Mouse (Mus musculus) heart, adult 2 months (tissue): Measurements from ENCODE around the gene Rab36.

Source experiments
- CTCF ChIP-seq: fragments of 200-600 bp; IDR thresholded peaks from 2 replicates; pipeline ENCODE4 v1.8.1; 2022; ENCODE audit warnings: antibody characterized with exemption, mild to moderate bottlenecking, moderate library complexity
- EP300 ChIP-seq: fragments of 200-500 bp; IDR thresholded peaks from 2 replicates; pipeline ENCODE4 v1.6.1; 2011; ENCODE audit warnings: low read depth, low read length, control low read depth; ENCODE audit not compliant: insufficient read depth
- POLR2A ChIP-seq: fragments of 200-500 bp; IDR thresholded peaks from 2 replicates; pipeline ENCODE4 v1.6.1; 2011; ENCODE audit warnings: mild to moderate bottlenecking, low read depth, low read length, control low read depth; ENCODE audit not compliant: insufficient read depth

DNA sequence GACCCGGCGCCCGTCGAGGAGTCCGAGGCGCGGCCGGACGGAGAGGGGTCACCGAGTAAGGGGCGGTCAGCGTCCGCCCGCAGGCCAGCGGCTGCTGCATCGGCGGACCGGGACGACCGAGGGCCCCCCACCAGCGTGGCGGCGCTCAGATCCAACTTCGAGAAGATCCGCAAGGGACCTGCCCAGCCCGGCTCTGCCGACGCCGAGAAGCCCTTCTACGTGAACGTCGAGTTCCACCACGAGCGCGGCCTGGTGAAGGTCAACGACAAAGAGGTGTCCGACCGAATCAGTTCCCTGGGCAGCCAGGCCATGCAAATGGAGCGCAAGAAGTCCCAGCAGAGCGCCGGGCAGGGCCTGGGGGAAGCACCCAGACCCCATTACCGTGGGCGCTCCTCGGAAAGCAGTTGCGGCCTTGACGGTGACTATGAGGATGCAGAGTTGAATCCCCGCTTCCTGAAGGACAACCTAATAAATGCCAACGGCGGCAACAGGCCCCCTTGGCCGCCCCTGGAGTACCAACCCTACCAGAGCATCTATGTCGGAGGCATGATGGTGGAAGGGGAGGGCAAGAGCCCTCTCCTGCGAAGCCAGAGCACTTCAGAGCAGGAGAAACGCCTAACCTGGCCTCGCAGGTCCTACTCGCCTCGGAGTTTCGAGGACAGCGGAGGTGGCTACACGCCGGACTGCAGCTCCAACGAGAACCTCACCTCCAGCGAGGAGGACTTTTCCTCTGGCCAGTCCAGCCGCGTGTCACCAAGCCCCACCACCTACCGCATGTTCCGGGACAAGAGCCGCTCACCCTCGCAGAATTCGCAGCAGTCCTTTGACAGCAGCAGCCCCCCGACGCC is 24.7 kb downstream of the Rab36 start:
- TF ChIP-seq CTCF = no peak
- TF ChIP-seq POLR2A = no peak
- TF ChIP-seq EP300 = no peak
